Mouse (Mus musculus) layer of hippocampus, adult 8-10 months (tissue): ENCODE results near the gene Brpf3. TPM values are rescaled to one million over a fixed set of nuclear protein-coding genes. Genes with fewer than 3 reads are reported as not detected.
"Not testable (repeated sequence)": the region's sequence is repeated elsewhere in the genome, so short reads cannot be mapped to it uniquely, and the experiment has no call there.

Source experiments
- DNase-seq, 2 experiments: peaks; one replicate each; pipeline ENCODE4 v3.0.0; 2022; ENCODE audit warnings: low spot score in 2 of 2
- total RNA-seq, 4 experiments: library from RNA; stranded (reverse); gene quantifications; 2 replicates each; pipeline ENCODE4 v1.2.4; 2022

The Brpf3 gene
- total RNA-seq, 4 experiments from 2014 or later = 39.8 to 56.2 (median 50.5) TPM

DNA sequence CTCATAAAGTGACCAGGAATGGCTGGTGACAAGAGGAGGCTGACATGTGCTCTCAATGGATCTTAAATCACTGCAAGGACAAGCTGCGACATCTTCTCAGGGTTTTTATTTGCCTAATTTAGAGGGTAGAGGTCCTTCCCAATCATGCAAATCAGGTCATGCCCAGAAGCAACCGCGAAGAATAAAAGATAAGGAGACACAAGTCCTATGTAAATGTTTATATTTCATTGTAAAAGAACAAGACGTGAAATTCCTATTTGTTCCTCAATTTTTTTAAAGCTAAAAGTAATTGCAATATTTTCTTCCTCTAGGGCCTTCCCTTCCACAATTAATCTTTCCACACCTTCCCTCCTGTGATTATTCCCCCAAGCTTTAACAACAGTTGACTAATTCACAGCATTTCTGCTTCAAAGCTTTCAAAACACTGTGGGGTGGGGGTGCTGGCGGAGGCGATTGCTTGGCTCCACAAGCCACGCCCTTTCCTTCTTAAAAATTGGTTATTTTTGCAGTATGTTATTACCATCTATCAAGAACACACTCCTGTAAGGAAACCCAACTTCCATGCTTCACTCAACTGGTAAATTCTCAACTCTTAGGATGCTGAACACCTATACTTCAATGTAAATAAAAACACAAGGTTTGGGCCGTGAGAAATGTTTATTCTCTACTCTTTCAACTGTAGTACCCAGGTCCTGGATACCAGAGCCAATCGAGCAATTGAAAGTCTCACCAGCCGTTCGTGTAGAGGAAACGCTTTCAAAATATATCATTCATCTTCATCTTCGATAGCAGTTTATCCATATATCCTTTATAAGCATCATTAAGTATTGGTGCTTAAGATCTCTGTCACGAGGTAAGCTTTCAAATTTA, 1.4 kb upstream of the Brpf3 start:
- DNase-seq = no peak

DNA sequence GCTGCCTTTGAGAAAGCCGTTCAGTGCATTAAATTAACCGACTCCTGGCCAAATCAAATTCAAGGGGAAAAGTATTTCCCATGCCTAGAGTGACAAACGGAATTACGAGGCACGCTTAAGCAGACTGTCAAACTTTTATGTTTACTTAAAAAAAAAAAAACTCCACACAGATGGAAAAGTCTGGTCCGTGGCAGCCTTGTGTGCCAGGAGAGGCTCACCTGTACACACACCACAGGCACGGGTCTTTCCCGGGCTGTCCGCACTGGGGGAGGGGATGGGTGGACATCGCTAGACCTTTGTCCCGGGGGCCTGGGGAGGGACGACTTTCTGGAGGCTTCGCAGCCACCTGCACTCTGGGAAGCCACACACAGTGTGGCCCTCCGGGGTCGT, 614 bp upstream of the Brpf3 start:
- no peak for DNase-seq

DNA sequence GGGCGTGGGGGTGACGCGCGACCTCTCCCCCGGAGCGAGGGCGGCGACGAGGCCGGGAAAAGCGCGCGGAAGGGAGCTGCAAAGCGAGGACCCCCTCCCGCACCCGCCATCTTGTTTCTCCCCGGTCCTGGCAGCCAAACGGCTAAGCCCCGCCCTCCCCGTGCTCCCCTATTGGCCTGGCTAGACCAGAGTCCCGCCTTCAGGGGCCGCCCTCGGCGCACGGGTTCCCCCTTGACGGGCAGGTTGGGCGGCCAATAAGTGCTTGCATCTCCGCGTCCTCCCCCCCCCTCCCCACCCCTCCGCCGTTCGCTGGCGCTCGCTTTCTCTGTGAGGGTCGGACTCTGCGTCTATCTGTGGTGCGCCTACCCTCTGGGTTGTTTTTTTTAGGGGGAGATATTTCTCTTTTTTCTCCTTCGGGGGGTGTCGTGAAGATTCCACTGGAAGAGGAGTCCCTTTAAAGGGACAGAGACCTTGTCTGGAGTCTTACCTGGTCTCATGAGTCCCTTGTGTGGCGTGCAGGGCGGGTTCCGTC, 650 bp downstream of the Brpf3 start:
- peak; percentile 96 to 97 for DNase-seq

DNA sequence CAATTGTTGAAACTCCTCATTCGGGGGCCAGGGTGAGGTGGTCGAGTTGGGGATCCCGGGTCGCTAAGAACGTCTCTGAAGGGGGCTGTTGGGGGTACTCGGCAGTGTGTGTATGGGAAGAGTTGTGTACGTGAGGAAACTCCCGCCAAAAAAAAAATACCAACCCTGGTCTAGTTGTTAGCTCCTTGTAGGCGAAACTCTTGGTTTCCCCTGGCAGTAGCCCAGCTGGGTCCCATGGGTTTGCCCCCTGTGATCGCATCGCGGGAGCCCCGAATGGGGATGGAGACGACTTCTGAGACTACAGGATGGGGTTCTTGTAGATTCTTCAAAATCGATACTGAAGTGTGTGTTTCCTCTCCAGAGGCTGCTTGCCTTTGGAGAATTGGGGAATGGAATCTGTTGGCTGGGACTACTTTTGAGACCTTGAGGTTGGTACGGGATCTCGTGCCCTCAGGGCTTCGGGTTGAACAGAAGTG, 1.2 kb downstream of the Brpf3 start:
- DNase-seq = no peak

DNA sequence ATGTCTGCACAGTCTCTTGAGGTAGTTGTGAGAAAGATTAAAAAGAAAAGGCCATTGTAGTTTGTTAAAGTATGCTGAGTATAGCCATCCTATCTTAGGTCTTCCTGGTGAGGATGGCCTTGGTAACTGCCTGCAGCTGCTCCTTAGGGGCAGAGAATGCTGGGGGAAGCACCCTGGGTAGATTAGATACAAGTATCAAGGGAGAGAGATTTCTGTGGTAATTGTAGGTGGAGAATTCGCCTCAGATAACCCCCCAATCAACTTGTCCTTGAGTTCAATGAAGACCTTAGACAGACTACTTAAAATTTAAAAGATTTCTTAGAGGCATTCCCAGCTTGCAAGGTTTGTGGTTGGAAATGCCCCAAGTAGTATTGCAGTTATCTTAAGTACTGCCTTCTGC, 2.4 kb downstream of the Brpf3 start:
- DNase-seq = no peak

DNA sequence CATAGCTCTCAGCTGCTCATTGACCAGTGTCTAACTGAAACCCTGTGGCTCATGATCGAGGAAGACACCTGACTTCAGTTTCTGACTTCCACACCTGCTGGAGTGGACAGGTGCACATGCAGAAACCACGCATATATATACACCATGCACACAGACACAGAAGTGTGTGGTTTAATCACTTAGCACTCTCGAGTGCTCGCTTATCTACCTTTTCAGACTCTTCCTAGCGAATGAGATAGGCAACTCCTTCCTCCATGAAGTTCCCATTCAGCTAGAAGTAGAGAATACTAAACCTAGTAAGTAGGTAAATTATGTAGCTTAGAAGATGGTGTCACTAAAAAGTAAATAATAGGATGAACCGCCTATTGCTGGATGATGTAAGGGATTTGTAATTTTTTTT, 4.1 kb downstream of the Brpf3 start:
- DNase-seq = no peak

DNA sequence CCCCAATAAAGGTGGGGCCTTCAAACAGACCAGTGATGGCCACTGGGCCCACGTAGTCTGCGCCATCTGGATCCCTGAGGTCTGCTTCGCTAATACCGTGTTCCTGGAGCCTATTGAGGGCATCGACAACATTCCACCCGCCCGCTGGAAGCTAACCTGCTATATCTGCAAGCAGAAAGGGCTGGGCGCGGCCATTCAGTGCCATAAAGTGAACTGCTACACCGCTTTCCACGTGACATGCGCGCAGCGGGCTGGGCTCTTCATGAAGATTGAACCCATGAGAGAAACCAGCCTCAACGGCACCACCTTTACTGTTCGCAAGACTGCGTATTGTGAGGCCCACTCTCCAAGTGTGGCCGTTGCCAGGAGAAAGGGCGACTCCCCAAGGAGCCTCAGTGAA, 5.9 kb downstream of the Brpf3 start:
- DNase-seq = no peak

DNA sequence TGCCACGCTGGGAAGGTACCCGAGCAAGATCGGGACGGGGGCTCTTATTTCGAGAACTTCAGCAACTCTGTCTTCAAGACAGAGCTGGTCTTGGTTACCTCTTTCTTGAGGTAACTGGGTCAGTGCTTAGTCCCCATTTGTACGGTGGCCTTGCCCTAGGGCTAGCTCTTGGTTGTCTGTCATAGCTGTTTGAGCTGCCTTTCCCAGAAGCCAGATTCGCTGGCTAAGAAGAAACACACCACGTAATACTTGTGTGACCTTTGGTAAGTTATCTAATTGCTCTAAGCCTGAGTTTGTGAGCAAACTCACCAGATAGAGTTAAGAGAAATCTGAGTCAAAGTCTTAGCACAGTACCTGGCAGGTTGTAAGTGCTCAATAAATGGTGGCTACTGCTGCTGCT, 7.8 kb downstream of the Brpf3 start:
- no peak for DNase-seq

DNA sequence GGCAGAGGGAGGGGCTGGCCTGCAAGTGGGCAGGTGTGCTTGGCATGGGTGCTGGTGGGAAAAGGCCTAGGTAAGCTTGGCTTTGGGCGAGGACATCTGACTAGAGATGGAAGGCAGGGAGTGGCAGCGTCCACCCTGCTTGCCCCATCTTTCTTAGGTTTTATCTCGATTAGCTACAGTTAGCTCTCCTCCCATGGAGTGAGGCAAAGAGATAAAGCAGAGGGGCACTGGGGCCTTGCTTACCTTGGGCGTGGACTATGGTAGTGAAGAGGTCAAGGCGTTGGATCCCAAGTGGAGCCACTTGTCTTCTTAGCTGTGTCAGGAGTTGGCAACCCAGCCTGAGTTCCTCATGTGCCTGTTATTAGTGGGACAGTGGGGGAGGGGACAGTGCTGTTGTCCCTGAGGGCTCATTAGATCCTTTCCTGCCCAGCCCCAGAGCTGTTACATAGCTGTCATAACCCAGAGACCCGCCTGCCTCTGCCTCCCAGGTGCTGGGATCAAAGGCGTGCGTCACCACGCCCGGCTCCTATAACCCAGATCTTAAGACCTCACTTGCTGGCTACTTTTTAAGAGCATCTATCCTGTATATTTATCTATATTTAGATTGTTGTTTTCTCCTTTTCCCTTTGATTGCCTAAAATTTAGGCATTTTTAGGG, 8.4 kb downstream of the Brpf3 start:
- DNase-seq = no peak

DNA sequence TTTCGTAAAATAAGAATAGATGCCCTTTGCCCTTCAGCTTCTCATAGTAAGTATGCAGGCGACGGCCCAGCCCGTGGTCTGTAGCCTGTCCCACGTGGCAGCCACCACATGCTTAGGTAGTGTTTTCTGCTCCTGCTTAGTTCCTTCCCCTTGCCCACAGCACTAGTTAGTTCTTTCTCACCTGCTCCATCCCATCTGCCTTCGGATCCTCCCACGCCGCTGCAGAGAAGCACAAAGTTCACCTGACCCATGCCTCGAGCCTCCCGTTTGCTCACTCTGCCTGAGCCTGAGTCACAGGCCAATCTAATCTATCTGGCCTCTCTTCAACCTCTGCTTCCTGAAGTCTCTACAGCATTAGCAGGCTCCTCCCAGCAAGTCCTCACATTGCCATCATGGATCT, 11.5 kb downstream of the Brpf3 start:
- no peak for DNase-seq

DNA sequence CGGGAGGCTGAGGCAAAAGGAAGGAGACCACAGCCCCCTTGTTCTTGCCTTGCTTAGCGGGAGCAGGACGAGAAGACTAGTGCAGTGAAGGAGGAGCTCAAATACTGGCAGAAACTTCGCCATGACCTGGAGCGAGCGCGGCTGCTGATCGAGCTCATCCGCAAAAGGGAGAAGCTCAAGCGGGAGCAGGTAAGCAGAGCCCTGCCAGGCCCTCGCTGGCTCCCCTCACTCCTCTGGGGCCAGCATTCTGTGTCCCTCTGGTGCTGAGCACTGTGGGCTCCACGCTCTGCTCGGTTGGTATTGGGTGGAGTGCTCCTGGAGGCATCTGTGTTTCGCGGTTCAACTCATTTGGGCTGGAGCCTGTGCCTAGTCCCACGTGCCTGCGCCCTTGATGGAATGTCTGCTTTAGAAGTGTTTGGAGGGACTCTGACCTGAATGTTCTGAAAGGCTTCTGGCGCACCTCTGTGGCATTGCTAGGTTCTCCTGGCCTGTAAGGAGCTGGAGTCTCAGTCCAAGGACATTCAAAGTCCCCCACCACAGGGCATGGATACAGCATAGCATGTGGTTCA, 13.7 kb downstream of the Brpf3 start:
- no peak for DNase-seq

DNA sequence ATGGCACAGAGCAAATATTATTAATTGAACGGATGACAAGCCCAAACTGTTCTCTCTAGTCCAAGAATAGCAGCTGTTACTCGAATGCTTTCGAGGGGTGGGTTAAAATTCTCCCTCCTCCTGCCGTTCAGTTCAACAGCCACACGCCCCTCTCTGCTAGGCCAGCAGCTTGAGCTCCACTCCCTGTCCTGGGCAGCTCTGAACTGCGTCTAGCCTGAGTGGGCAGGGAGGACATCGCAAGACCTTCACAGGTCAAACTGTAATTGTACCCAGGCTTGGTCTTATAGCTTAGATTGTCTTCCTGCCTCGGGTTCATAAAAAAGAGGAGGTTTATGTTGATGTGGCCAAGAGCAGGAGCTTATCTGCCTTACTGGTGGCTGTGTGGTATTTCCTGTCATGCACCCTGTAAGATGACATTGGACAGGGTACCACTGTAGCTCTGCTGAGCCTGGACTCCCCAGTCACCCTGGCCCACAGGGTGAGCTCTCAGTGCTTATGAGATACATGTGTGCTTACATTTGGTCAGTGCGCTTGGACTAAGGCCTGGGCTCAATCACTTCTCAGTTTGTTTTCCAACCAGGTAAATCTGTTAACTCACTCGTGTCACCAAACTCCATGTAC, 14.6 kb downstream of the Brpf3 start:
- no peak for DNase-seq

DNA sequence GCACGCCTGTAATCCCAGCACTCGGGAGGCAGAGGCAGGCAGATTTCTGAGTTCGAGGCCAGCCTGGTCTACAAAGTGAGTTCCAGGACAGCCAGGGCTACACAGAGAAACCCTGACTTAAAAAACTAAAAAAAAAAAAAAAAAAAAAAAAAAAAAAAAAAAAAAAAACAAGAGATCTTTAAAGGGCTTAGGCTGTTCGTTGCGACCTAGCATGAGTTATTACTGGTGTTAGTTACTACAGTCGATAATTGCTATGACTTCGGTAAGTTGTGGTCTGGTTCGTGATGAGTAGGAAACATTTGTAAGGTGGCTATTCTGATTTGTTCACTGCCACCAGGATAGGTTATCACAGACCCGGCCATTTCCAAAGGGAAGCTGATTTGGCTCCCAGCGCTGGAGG, 15.4 kb downstream of the Brpf3 start:
- not testable (repeated sequence) for DNase-seq

DNA sequence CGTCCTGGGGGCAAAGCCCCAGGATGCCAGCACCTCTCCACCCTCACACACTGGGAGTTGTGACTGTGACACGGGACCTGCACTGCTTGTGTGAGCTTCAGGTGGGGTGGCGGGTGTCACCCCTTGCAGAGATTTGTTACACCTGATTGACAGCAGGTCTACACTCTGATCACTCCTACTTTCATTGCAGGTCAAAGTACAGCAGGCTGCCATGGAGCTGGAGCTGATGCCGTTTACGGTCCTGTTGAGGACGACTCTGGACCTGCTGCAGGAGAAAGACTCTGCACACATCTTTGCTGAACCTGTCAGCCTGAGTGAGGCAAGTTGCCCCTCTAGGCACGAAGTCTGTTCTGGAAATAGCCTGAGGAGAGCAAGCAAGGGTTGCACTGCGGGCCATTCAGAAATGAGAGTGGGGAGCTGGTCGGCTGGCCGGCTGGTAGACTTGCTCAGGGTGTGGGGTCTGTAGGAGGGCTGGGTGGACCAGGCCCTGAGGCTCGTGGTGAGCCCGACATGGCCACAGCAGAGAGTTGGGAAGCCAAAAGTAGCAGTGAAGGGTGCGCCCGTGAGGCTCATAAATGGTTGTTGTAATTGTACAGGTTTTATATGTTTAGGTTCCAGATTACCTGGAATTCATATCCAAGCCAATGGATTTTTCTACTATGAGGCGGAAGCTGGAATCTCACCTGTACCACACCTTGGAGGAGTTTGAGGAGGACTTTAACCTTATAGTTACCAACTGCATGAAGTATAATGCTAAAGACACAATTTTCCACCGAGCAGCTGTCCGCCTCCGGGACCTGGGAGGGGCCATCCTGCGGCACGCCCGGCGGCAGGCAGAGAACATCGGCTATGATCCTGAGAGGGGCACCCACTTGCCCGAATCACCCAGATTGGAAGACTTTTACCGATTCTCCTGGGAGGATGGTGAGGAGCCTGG, 16.3 kb downstream of the Brpf3 start:
- no peak for DNase-seq

DNA sequence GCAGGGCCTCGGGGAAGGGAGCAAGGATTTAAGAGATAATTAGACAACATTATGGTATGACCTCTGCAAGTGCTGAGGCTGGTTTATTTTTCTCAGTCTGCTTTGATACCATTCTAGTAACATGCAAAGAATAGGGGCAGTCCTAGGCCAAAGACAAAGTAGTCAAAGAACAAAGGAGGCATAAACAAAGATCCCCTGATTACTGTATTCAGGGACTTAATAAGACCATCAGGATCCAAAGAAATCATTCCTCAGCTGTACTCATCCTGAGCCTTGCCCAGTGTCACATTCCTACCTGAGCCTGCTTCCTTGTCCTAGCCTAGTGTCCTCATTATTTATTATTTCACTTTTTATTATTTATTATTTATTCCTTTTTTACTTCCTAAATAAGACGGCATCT, 19.3 kb downstream of the Brpf3 start:
- no peak for DNase-seq

DNA sequence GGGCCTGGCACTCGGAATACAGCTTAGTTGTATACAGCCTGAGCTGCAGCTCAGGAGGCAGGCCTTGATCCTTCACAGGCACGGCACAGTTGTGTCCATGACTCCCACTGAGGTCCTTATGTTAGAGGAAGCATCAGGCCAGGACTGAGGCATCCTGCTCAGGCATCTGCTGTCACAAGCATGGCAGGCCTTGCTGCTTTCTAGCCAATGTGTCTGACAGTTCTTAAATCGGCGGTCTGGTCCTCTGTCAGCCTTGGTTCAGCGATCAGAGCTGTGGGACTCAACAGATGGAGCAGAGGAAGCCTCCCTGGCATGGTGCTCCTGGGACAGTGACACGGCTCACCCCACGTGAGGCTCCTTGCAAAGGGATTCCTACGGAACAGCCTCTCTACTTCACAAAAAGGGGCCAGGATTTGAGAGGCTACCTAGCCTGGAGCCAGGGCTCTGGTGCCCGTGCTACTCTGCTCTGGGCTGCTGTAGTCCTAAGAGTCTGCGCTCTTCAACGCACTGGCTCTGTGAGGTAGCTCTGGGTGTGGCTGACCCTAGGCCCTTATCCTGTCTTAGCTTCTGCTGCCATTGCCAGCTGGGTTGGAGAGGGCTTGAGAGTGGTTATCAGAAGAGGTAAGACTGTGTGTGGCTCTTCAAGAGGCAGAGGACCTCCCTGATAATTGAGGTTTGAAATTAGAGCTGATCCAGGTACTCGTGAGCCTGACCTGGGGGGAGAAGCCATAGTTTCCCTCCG, 22.3 kb downstream of the Brpf3 start:
- DNase-seq = peak; percentile 23 to 51

DNA sequence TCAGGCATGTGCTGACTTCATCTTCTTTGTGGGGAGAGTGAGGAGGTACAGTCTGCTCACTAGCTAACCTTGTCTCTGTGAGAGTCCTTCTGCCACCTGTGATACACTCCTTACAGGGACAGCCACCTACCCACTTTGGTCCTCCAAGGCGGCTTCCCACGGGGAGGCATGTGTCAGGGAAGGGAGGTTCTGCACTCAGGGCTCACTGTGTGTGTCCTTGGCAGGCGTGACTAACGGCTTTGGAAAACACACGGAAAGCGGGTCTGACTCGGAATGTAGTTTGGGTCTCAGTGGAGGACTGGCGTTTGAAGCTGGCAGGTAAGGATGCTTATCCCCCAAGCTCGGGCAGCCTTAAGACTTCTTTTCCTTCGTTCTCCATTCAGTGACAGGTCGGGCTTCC, 22.9 kb downstream of the Brpf3 start:
- DNase-seq = no peak

DNA sequence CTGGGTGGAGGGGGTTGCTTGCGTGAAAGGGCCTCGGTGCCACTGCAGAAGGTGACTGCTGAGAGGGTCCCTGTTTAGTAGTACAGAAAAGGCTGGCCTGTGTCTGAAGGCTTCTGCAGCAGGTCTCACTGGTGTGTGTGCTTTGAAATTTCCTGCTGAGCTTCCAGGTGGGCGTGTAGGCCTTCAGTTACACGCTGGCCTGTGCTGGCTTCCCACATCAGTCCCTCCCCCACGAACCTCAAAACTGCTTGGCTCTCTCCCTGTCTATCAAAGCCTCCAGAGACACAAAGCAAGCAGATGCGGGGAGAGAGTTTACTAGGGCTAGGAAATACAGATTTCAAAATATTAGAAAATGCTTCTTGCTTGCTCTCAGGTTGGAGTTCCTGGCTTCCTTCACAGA, 24.0 kb downstream of the Brpf3 start:
- peak in 1 of 2 experiments; percentile 34 for DNase-seq

DNA sequence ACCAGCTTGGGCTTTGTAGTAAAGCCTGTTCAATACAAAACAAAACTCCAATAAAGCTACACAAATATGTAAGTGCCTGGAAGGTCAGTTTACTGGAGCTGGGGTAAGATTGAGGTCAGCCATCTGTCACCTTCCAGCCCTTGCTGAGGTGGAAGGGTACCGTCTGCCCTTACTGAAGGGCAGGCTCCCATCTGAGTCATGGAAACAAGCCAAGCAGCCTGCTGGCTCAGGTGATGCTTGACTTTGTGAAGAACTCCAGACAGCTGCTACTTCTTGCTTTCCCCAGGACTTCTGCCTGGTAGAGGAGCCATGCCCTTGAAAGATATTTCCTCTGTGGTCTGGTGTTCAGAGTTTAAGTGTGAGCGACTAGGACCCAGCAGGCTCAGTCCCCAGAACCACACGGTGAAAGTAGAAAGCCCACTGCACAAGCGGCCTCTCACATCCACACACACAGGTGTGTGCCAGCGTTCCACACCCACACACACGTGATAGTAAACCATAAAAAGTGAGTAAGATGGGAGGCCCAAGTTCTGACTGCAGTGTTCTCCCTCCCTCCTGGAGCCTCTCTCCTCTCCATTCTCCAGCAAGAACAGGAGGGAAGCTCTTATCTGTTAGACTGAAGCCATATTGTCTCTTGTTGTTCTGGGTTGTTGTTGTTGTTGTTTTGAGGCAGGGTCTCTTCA, 24.6 kb downstream of the Brpf3 start:
- DNase-seq = no peak
